Mouse (Mus musculus): ENCODE measurements at regions not wholly inside any gene's neighbourhood (a gene's known extent, or its start where the extent isn't known, plus 50 kb on each side); places are given as distances from the start of the nearest gene placed in this dataset.

DNA sequence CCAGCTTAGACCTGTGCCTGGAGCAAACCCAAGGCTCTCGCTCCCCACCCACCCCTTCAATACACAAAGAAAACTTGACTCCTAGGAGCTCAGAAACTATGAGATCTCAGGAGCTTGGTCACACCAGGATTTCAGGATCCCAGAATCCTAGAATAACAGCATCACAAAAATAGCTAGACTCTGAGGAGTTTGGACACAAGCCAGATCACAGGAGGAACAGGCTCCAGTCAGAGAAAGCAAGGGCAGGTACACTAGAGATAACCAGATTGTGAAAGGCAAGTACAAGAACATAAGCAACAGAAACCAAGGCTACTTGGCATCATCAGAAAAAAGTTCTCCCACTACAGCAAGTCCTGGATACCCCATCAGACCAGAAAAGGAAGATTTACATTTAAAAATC, 221.5 kb downstream of the Epha7 start:
- no peak for ATAC-seq (ENCODE audit: insufficient read depth, low FRiP score, low TSS enrichment)
- Histone ChIP-seq H3K27me3 (ENCODE audit: control insufficient read depth, insufficient read depth, low read length) (no peaks in the 10 kb centered on the region), H3K9me3 (ENCODE audit: control insufficient read depth, low read length) (no peaks in the 10 kb centered on the region), H3K4me3 (ENCODE audit: low read depth, low read length) (no peak overlapping the region), H3K27ac (ENCODE audit: low read depth, low read length) (no peak overlapping the region), H3K4me2 (ENCODE audit: low read depth) (no peak overlapping the region), H3K36me3 (ENCODE audit: control insufficient read depth, insufficient read depth, low read length) (no peaks in the 10 kb centered on the region), H3K9ac (ENCODE audit: low read length) (no peak overlapping the region), H3K4me1 (ENCODE audit: control insufficient read depth, insufficient read depth, low read length) (no peaks in the 10 kb centered on the region)
- 89% methylated on average over 1 of the region's 1 CpGs for WGBS
- DNase-seq (ENCODE audit: low spot score), result no peak

DNA sequence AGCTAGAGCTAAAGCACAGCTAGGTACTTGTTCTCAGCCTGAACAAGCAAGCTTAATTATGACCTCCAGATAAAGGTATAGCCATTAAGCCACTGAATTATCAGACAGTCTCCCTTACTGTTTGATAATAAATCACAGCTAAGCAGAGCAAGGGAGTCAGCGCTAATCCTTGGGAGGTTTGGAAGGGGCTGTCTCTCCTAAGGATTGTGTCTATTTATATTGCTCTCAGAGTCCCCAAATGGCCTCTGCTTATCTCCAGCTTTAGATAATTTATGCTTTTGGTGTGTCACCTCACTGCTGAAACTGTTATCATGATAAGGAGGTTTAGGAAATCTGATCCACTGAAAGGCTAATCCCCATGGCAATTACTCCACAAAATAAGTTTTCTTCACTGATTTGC, 227.1 kb downstream of the Epha7 start:
- Histone ChIP-seq H3K9ac (ENCODE audit: low read length) (no peak overlapping the region), H3K9me3 (ENCODE audit: control insufficient read depth, low read length) (no peaks in the 10 kb centered on the region), H3K36me3 (ENCODE audit: control insufficient read depth, insufficient read depth, low read length) (no peaks in the 10 kb centered on the region), H3K4me1 (ENCODE audit: control insufficient read depth, insufficient read depth, low read length) (no peaks in the 10 kb centered on the region), H3K4me2 (ENCODE audit: low read depth) (no peak overlapping the region), H3K27me3 (ENCODE audit: control insufficient read depth, insufficient read depth, low read length) (no peaks in the 10 kb centered on the region), H3K27ac (ENCODE audit: low read depth, low read length) (no peak overlapping the region), H3K4me3 (ENCODE audit: low read depth, low read length) (no peak overlapping the region)
- 50% methylated on average over 1 of the region's 1 CpGs for WGBS
- DNase-seq (ENCODE audit: low spot score) (no peak), ATAC-seq (ENCODE audit: insufficient read depth, low FRiP score, low TSS enrichment) (no peak)

DNA sequence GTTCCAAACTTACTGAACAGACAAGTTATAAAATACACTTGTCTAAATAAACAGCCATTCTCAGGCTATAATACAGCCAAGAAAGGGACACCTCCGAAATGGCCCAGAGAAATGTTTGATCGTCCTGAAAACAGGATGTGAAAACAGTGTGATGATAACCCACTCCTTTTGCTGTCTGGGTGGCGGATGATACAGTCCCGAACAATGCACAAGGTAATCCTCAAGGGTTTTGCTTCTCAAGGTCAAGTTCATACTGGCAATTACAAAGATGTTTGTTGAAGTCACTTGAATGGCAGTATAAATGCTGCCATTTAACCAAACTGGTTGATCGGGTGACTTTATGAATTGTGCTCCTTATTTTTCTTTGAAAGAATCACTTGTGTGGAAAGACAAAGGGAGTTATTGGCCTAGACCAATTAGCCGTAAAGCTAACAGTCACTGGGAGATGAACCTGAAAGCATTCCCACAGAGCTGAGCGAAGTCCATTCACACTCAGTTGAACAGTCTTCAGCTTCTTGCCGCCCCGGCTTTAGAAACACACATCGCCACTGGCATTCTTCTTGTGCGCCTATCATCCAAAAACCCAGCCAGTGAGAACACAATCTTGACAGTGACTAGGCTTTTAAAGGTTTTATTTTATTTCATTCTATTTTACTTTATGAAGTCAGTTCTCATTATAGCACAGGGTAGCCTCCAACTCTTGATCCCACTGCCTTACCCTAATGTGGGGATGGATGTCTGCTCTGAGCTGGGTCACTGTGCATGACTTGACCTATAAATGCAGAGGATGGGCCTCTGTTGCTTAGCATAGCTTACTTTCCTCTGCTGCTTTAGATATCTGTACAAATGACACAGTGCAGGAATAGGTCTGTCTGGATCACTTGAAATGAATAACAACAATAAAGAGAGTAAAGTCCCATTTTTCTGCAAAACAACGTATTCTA, 256.0 kb downstream of the Epha7 start:
- no peaks in the 10 kb centered on the region for H3K27me3 ChIP-seq (ENCODE audit: control insufficient read depth, insufficient read depth, low read length)
- no peaks in the 10 kb centered on the region for H3K36me3 ChIP-seq (ENCODE audit: control insufficient read depth, insufficient read depth, low read length)
- no peak overlapping the region for H3K4me2 ChIP-seq (ENCODE audit: low read depth)
- ATAC-seq (ENCODE audit: insufficient read depth, low FRiP score, low TSS enrichment) (peak; percentile 65; the same call in 1 of the 2 replicates), DNase-seq (ENCODE audit: low spot score) (no peak)
- WGBS, result 48% methylated on average over 12 of the region's 12 CpGs
- H3K9me3 ChIP-seq (ENCODE audit: control insufficient read depth, low read length), result no peaks in the 10 kb centered on the region
- H3K27ac ChIP-seq (ENCODE audit: low read depth, low read length), result no peak overlapping the region
- H3K9ac ChIP-seq (ENCODE audit: low read length), result no peak overlapping the region
- no peak overlapping the region for H3K4me3 ChIP-seq (ENCODE audit: low read depth, low read length)
- no peaks in the 10 kb centered on the region for H3K4me1 ChIP-seq (ENCODE audit: control insufficient read depth, insufficient read depth, low read length)

GRCm38 (mm10) chr4:29074204-29074603, 261.3 kb downstream of the Epha7 start:
- H3K27me3 ChIP-seq (ENCODE audit: control insufficient read depth, insufficient read depth, low read length), result no peaks in the 10 kb centered on the region
- H3K4me1 ChIP-seq (ENCODE audit: control insufficient read depth, insufficient read depth, low read length), result no peaks in the 10 kb centered on the region
- no peak overlapping the region for H3K9ac ChIP-seq (ENCODE audit: low read length)
- no peak overlapping the region for H3K4me3 ChIP-seq (ENCODE audit: low read depth, low read length)
- no peak overlapping the region for H3K27ac ChIP-seq (ENCODE audit: low read depth, low read length)
- H3K4me2 ChIP-seq (ENCODE audit: low read depth), result no peak overlapping the region
- ATAC-seq (ENCODE audit: insufficient read depth, low FRiP score, low TSS enrichment) (no peak), DNase-seq (ENCODE audit: low spot score) (no peak)
- no peaks in the 10 kb centered on the region for H3K9me3 ChIP-seq (ENCODE audit: control insufficient read depth, low read length)
- H3K36me3 ChIP-seq (ENCODE audit: control insufficient read depth, insufficient read depth, low read length), result no peaks in the 10 kb centered on the region

DNA sequence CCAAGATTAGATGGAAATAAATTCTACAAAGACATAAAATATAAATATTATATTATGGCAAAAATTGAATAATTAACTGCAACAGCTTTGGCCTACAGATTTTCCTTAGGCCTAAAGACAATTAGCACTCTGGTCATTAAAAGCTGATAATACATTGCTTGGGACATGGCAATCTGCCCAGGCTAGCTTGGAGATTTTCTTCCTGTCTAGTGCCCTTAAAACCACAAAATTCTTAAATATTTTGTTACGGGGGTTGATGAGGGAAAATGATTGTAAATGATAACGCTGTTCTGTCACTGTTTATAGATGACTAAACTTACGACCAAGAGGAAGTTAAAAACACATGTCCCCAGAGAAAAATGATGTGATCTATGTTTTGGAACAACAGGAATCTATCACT, 261.9 kb downstream of the Epha7 start:
- Histone ChIP-seq H3K4me1 (ENCODE audit: control insufficient read depth, insufficient read depth, low read length) (no peaks in the 10 kb centered on the region), H3K27ac (ENCODE audit: low read depth, low read length) (no peak overlapping the region), H3K9ac (ENCODE audit: low read length) (no peak overlapping the region), H3K4me3 (ENCODE audit: low read depth, low read length) (no peak overlapping the region), H3K9me3 (ENCODE audit: control insufficient read depth, low read length) (no peaks in the 10 kb centered on the region), H3K4me2 (ENCODE audit: low read depth) (no peak overlapping the region), H3K36me3 (ENCODE audit: control insufficient read depth, insufficient read depth, low read length) (no peaks in the 10 kb centered on the region), H3K27me3 (ENCODE audit: control insufficient read depth, insufficient read depth, low read length) (no peaks in the 10 kb centered on the region)
- DNase-seq (ENCODE audit: low spot score) (no peak), ATAC-seq (ENCODE audit: insufficient read depth, low FRiP score, low TSS enrichment) (no peak)
- 85% methylated on average over 3 of the region's 3 CpGs for WGBS

DNA sequence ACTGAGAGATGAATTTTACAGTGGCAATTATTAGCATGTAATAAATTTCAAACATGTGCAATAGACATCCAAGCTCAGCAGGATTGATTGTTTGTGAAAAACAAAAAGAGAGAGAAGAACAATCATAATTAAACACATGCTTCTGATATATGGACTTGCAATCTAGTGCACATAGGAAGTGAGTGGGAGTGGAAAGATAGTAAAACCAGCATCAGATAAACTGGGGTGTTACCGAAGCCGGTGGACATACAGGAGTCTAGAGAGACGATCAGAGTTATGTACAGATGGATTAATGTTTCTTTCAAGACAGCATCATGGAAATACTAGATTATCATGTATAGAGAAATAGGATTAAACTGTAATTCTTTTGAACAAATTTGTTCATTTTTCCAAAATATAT, 263.8 kb downstream of the Epha7 start:
- Histone ChIP-seq H3K4me3 (ENCODE audit: low read depth, low read length) (no peak overlapping the region), H3K27me3 (ENCODE audit: control insufficient read depth, insufficient read depth, low read length) (no peaks in the 10 kb centered on the region), H3K36me3 (ENCODE audit: control insufficient read depth, insufficient read depth, low read length) (no peaks in the 10 kb centered on the region), H3K9ac (ENCODE audit: low read length) (no peak overlapping the region), H3K4me1 (ENCODE audit: control insufficient read depth, insufficient read depth, low read length) (no peaks in the 10 kb centered on the region), H3K27ac (ENCODE audit: low read depth, low read length) (no peak overlapping the region), H3K4me2 (ENCODE audit: low read depth) (no peak overlapping the region), H3K9me3 (ENCODE audit: control insufficient read depth, low read length) (no peaks in the 10 kb centered on the region)
- no peak for DNase-seq (ENCODE audit: low spot score)
- WGBS, result 92% methylated on average over 3 of the region's 3 CpGs
- ATAC-seq (ENCODE audit: insufficient read depth, low FRiP score, low TSS enrichment), result no peak

DNA sequence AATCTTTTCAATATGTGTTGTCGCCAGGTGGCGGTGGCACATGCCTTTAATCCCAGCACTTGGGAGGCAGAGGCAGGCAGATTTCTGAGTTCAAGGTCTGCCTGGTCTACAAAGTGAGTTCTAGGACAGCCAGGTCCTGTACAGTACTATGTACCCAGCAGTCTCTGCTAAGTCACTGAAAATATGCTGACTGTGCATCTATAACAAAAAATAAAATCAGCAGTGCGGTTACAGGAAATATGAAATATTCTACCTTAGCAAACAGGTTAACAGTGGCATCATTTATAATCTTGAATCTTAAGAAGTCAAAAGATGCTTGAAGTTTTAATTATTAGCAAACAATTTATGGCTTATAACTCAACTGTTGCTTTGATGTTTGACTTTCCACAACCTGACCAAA, 265.5 kb downstream of the Epha7 start:
- no peak overlapping the region for H3K9ac ChIP-seq (ENCODE audit: low read length)
- 97% methylated on average over 3 of the region's 3 CpGs for WGBS
- no peak overlapping the region for H3K27ac ChIP-seq (ENCODE audit: low read depth, low read length)
- ATAC-seq (ENCODE audit: insufficient read depth, low FRiP score, low TSS enrichment), result no peak
- no peaks in the 10 kb centered on the region for H3K36me3 ChIP-seq (ENCODE audit: control insufficient read depth, insufficient read depth, low read length)
- H3K4me3 ChIP-seq (ENCODE audit: low read depth, low read length), result no peak overlapping the region
- no peak for DNase-seq (ENCODE audit: low spot score)
- H3K4me1 ChIP-seq (ENCODE audit: control insufficient read depth, insufficient read depth, low read length), result no peaks in the 10 kb centered on the region
- no peak overlapping the region for H3K4me2 ChIP-seq (ENCODE audit: low read depth)
- H3K9me3 ChIP-seq (ENCODE audit: control insufficient read depth, low read length), result no peaks in the 10 kb centered on the region
- H3K27me3 ChIP-seq (ENCODE audit: control insufficient read depth, insufficient read depth, low read length), result no peaks in the 10 kb centered on the region

DNA sequence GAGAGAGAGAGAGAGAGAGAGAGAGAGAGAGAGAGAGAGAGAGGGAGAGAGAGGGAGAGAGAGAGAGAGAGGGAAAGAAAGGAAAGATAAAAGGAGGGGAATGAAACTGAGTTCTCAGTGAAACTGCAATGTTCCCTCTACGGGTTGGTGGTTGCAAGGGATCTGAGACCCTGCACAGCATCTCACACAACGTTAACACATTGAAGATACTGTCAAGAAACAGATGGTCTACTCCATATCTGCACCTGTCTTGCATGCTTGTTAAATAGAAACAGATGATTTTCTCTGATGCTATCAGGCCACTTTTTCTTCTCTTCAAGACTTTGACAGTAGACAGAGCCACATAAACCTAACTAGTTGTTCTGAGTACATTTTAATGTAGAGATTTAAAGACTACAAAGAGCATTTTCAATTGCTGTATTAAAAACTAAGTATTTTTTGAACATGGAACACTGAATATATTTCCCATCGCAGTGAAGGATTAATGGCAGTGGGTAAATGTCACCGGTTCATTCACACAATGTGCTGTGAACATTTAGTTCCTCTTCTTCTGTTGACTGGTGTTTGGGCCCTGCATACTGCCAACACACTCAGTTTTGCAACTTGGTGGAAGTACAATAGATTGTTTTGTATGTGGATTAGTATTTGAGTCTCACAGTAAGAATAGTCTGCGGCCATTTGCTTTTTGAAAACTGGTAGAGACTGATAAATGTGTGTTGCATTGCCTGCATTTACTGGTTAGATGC, 270.8 kb downstream of the Epha7 start:
- WGBS, result 75% methylated on average over 5 of the region's 5 CpGs
- Histone ChIP-seq H3K36me3 (ENCODE audit: control insufficient read depth, insufficient read depth, low read length) (no peaks in the 10 kb centered on the region), H3K9me3 (ENCODE audit: control insufficient read depth, low read length) (no peaks in the 10 kb centered on the region), H3K4me2 (ENCODE audit: low read depth) (no peak overlapping the region), H3K9ac (ENCODE audit: low read length) (no peak overlapping the region), H3K4me1 (ENCODE audit: control insufficient read depth, insufficient read depth, low read length) (no peaks in the 10 kb centered on the region), H3K27ac (ENCODE audit: low read depth, low read length) (no peak overlapping the region), H3K4me3 (ENCODE audit: low read depth, low read length) (no peak overlapping the region), H3K27me3 (ENCODE audit: control insufficient read depth, insufficient read depth, low read length) (no peaks in the 10 kb centered on the region)
- no peak for DNase-seq (ENCODE audit: low spot score)
- ATAC-seq (ENCODE audit: insufficient read depth, low FRiP score, low TSS enrichment), result no peak

DNA sequence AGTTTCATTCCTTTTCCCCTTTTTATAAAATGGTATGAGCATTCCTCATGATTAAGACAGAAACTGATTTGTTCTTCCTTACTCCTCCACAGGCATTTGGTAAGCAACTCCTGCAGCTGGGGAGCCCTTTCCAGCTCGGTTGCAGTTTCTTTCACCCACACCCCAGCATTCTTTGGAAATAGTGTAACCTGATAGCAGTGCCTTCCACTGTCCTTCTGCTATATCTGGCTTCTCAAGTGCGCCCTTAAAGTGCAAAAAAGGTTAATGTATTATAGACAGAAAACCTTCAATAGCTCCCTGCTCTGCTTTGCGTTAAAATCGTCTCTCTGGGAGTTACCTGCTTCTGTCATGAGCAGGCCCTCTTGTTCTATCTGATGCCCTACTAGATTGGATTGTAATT, 278.0 kb downstream of the Epha7 start:
- Histone ChIP-seq H3K36me3 (ENCODE audit: control insufficient read depth, insufficient read depth, low read length) (no peaks in the 10 kb centered on the region), H3K4me3 (ENCODE audit: low read depth, low read length) (no peak overlapping the region), H3K27me3 (ENCODE audit: control insufficient read depth, insufficient read depth, low read length) (no peaks in the 10 kb centered on the region), H3K9me3 (ENCODE audit: control insufficient read depth, low read length) (no peaks in the 10 kb centered on the region), H3K4me2 (ENCODE audit: low read depth) (no peak overlapping the region), H3K9ac (ENCODE audit: low read length) (no peak overlapping the region), H3K4me1 (ENCODE audit: control insufficient read depth, insufficient read depth, low read length) (no peaks in the 10 kb centered on the region), H3K27ac (ENCODE audit: low read depth, low read length) (no peak overlapping the region)
- 33% methylated on average over 4 of the region's 4 CpGs for WGBS
- DNase-seq (ENCODE audit: low spot score) (no peak), ATAC-seq (ENCODE audit: insufficient read depth, low FRiP score, low TSS enrichment) (no peak)

All from neural tube, embryonic 11.5 days (tissue).